Mouse (Mus musculus) limb, embryonic 11.5 days (tissue): ENCODE results near the gene S100a13. TPM values are rescaled to one million over a fixed set of nuclear protein-coding genes. Genes with fewer than 3 reads are reported as not detected.

Experiments used
- ATAC-seq: fragments of 200-750 bp; cut with Nextera tagmentation; 2 replicates; pipeline ENCODE4 v1.8.0; 2017; ENCODE audit warnings: low read depth; ENCODE audit not compliant: insufficient number of reproducible peaks, low FRiP score, low TSS enrichment
- DNase-seq: peaks from one replicate; pipeline ENCODE4 v3.0.0-alpha.2; 2015; ENCODE audit warnings: low spot score
- H3K27ac ChIP-seq: fragments of 300-500 bp; sonication (generic); replicated peaks from 2 replicates; pipeline ENCODE4 v1.5.1; 2014; ENCODE audit warnings: low read depth, mild to moderate bottlenecking, low read length
- H3K27me3 ChIP-seq: fragments of 300-500 bp; sonication (generic); 2 replicates; pipeline ENCODE4 v1.6.1; 2014; ENCODE audit warnings: mild to moderate bottlenecking, low read length, mixed read lengths; ENCODE audit not compliant: control insufficient read depth, insufficient read depth
- H3K36me3 ChIP-seq: fragments of 300-500 bp; sonication (generic); 2 replicates; pipeline ENCODE4 v1.6.1; 2014; ENCODE audit warnings: mild to moderate bottlenecking, low read length, moderate library complexity, mixed read lengths; ENCODE audit not compliant: control insufficient read depth, insufficient read depth
- H3K4me1 ChIP-seq: fragments of 300-500 bp; sonication (generic); 2 replicates; pipeline ENCODE4 v1.6.1; 2014; ENCODE audit warnings: low read length, mixed read lengths; ENCODE audit not compliant: control insufficient read depth, insufficient read depth
- H3K4me2 ChIP-seq: fragments of 300-500 bp; sonication (generic); 2 replicates; pipeline ENCODE4 v1.6.1; 2014; ENCODE audit warnings: low read depth, mild to moderate bottlenecking, moderate library complexity; ENCODE audit not compliant: severe bottlenecking
- H3K4me3 ChIP-seq: fragments of 300-500 bp; sonication (generic); 2 replicates; pipeline ENCODE4 v1.5.1; 2014; ENCODE audit warnings: low read depth, low read length
- H3K9ac ChIP-seq: fragments of 300-500 bp; sonication (generic); 2 replicates; pipeline ENCODE4 v1.6.1; 2014; ENCODE audit warnings: mild to moderate bottlenecking, low read length
- H3K9me3 ChIP-seq: fragments of 300-500 bp; sonication (generic); 2 replicates; pipeline ENCODE4 v1.6.1; 2016; ENCODE audit warnings: low read length; ENCODE audit not compliant: control insufficient read depth
- WGBS: fragments of 180-500 bp; shearing (Covaris S2); extraction: QIAGEN DNeasy Blood & Tissue Kit; methylation state at CpG from one replicate; pipeline ENCODE4 v1.1.7; 2014; 5-methylcytosine and 5-hydroxymethylcytosine counted together
- polyA plus RNA-seq: library from polyadenylated mRNA; unstranded; fragments of >200 nt; fragmentation: Nextera tagmentation; extraction: Ambion mirVana; gene quantifications from 2 replicates; pipeline ENCODE4 v1.2.1, GENCODE M21; 2014

The S100a13 gene
- polyA plus RNA-seq, 1 experiment from 2014 or later = 12.6 TPM

- H3K4me3 ChIP-seq = no peak overlapping the region
- WGBS = 42% methylated on average over 15 of the region's 16 CpGs
- peak; percentile 9; the same call in 1 of the 2 replicates for ATAC-seq
Observed at GRCm38 (mm10) chr3:90475151-90475830, 38.9 kb upstream of the S100a13 start.

GRCm38 (mm10) chr3:90475831-90476611 lies 38.2 kb upstream of the S100a13 start, which contains the start of gene Ilf2:
Gene Ilf2 (plus strand): TSS chr3:90476126.
- Histone ChIP-seq H3K4me3 (peak within 1 kb of the TSS; percentile 67), H3K36me3 (peaks cover 17% of the 10 kb centered on the region), H3K27ac (peak within 1 kb of the TSS; percentile 73; the same call in 1 of the 2 replicates), H3K9ac (peak within 1 kb of the TSS; percentile 94), H3K4me2 (peak within 1 kb of the TSS; percentile 52), H3K9me3 (no peaks in the 10 kb centered on the region), H3K27me3 (no peaks in the 10 kb centered on the region), H3K4me1 (no peaks in the 10 kb centered on the region)
- DNase-seq = peak; percentile 97
- under 1% methylated on average over 45 of the region's 45 CpGs for WGBS
- peak; percentile 99 for ATAC-seq

More at GRCm38 (mm10) chr3:90475151-90475830, 38.9 kb upstream of the S100a13 start:
- no peak overlapping the region for H3K4me2 ChIP-seq
- no peaks in the 10 kb centered on the region for H3K4me1 ChIP-seq
- H3K36me3 ChIP-seq = peaks cover 13% of the 10 kb centered on the region
- no peak for DNase-seq
- H3K9ac ChIP-seq = no peak overlapping the region
- no peaks in the 10 kb centered on the region for H3K27me3 ChIP-seq
- no peak overlapping the region for H3K27ac ChIP-seq
- H3K9me3 ChIP-seq = no peaks in the 10 kb centered on the region

GRCm38 (mm10) chr3:90486998-90487397 lies 27.2 kb upstream of the S100a13 start:
- peaks cover 28% of the 10 kb centered on the region for H3K36me3 ChIP-seq

GRCm38 (mm10) chr3:90488576-90488975 lies 25.7 kb upstream of the S100a13 start:
- 88% methylated on average over 6 of the region's 6 CpGs for WGBS
- Histone ChIP-seq H3K4me3 (no peak overlapping the region), H3K9ac (no peak overlapping the region), H3K9me3 (no peaks in the 10 kb centered on the region), H3K36me3 (peaks cover 20% of the 10 kb centered on the region), H3K27me3 (no peaks in the 10 kb centered on the region), H3K4me2 (no peak overlapping the region), H3K4me1 (no peaks in the 10 kb centered on the region), H3K27ac (no peak overlapping the region)
- DNase-seq (no peak), ATAC-seq (no peak)

More at GRCm38 (mm10) chr3:90486998-90487397, 27.2 kb upstream of the S100a13 start:
- H3K27ac ChIP-seq = no peak overlapping the region
- H3K9me3 ChIP-seq = no peaks in the 10 kb centered on the region
- H3K27me3 ChIP-seq = no peaks in the 10 kb centered on the region
- no peak overlapping the region for H3K4me3 ChIP-seq
- H3K4me2 ChIP-seq = no peak overlapping the region
- H3K4me1 ChIP-seq = no peaks in the 10 kb centered on the region
- DNase-seq (no peak), ATAC-seq (no peak)
- H3K9ac ChIP-seq = no peak overlapping the region
- 92% methylated on average over 5 of the region's 5 CpGs for WGBS

- H3K4me3 ChIP-seq = peak within 1 kb of the TSS; percentile 69
- H3K27ac ChIP-seq = no peak within 1 kb of the TSS
- no peaks in the 10 kb centered on the region for H3K9me3 ChIP-seq
- under 1% methylated on average over 37 of the region's 37 CpGs for WGBS
- no peaks in the 10 kb centered on the region for H3K4me1 ChIP-seq
- ATAC-seq = peak; percentile 96
- no peaks in the 10 kb centered on the region for H3K27me3 ChIP-seq
- H3K36me3 ChIP-seq = peaks cover 10% of the 10 kb centered on the region
- peak within 1 kb of the TSS; percentile 43 for H3K4me2 ChIP-seq
- DNase-seq = peak; percentile 98
- peak within 1 kb of the TSS; percentile 75 for H3K9ac ChIP-seq
Observed at GRCm38 (mm10) chr3:90490696-90491256, 23.5 kb upstream of the S100a13 start, which contains the start of gene Snapin. Gene Snapin (minus strand): TSS chr3:90491033.

- H3K4me3 ChIP-seq = no peak overlapping the region
- H3K9me3 ChIP-seq = no peaks in the 10 kb centered on the region
- H3K4me2 ChIP-seq = no peak overlapping the region
- no peak overlapping the region for H3K9ac ChIP-seq
- no peak overlapping the region for H3K27ac ChIP-seq
- peaks cover 6% of the 10 kb centered on the region for H3K36me3 ChIP-seq
- 38% methylated on average over 2 of the region's 2 CpGs for WGBS
- H3K4me1 ChIP-seq = no peaks in the 10 kb centered on the region
- ATAC-seq = no peak
- H3K27me3 ChIP-seq = no peaks in the 10 kb centered on the region
- no peak for DNase-seq
Observed at GRCm38 (mm10) chr3:90491350-90491749, 22.9 kb upstream of the S100a13 start.

GRCm38 (mm10) chr3:90493831-90494540 lies 20.2 kb upstream of the S100a13 start:
- ATAC-seq = no peak

More at GRCm38 (mm10) chr3:90493831-90494540, 20.2 kb upstream of the S100a13 start:
- no peak overlapping the region for H3K9ac ChIP-seq
- 69% methylated on average over 4 of the region's 4 CpGs for WGBS
- H3K4me3 ChIP-seq = no peak overlapping the region
- H3K36me3 ChIP-seq = peaks cover 18% of the 10 kb centered on the region
- no peaks in the 10 kb centered on the region for H3K27me3 ChIP-seq
- no peaks in the 10 kb centered on the region for H3K4me1 ChIP-seq
- no peak overlapping the region for H3K27ac ChIP-seq
- no peak for DNase-seq
- no peaks in the 10 kb centered on the region for H3K9me3 ChIP-seq
- H3K4me2 ChIP-seq = no peak overlapping the region
